Mouse (Mus musculus): Measurements from ENCODE around the gene Il31. TPM values are rescaled to one million over a fixed set of nuclear protein-coding genes. Genes with fewer than 3 reads are reported as not detected.
A peak's percentile ranks its signal among the peaks of the same experiment; 100 is the strongest.

Il31 gene
- total RNA-seq, 4 experiments from 2014 or later = not detected

DNA sequence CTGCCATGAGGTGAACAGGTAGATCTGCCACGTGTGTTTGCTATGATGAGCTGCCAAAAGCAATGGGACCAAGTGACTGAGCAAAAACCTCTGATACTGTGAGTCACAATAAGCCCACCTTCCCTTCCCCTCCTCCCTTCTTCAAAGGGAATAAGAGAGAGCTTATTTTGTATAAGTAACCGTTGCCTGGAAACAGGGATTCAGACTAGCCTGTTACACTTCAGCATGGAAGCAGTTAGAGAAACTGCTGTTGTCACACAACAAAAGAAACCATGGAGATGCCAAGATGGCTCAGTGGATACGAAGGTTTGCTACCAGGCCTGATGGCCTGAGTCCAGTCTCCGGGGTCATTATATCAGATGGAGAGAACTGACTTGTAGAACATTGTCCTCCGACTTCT lies 15.5 kb downstream of the Il31 start:
- DNase-seq (ENCODE audit: low spot score) = no peak

DNA sequence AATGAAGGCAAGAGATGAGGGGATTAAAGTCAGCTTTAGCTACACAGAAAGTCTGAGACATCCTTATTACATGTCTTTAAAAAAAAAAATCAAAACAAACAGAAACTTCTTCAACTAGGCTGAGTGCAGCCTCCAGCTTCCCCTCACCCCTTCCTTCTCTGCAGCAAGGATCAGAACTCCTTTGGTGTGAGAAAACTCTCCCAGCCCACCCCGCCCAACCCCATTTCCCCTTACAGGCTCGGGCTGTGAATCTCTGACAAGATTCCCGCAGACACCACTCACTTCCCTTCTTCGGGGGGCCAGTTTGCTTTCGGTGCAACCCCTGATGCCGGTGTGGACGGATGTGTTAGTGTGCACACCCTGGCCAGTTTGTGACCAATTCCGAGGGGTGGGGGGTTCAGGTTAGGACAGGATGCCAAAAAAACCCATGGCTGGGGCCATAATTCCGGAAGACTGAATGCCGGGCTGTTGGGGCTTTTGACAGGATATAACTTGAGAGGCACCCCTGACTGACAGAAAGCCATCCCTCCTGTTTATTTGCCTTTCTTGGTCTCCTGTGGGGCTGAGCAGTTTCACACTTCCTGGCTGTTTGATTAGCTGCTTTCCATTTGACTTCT lies 18.4 kb downstream of the Il31 start:
- DNase-seq (ENCODE audit: low spot score) = no peak

DNA sequence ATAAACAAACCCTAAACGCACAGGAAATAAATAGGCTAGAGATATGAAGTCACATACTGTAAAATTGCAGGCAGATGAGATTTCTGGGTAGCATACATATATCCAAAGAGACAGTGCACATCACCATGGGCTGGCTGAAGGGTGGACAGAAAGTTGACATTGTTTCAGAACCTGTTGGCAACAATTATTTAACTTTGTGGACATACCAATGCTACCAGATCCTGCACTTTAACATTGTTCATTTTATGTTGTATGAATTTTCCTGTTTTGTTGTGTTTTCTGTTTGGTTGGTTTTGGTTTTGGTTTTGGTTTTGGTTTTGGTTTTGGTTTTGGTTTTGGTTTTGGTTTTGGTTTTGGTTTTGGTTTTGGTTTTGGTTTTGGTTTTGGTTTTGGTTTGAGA lies 24.7 kb downstream of the Il31 start:
- DNase-seq (ENCODE audit: low spot score) = no peak

DNA sequence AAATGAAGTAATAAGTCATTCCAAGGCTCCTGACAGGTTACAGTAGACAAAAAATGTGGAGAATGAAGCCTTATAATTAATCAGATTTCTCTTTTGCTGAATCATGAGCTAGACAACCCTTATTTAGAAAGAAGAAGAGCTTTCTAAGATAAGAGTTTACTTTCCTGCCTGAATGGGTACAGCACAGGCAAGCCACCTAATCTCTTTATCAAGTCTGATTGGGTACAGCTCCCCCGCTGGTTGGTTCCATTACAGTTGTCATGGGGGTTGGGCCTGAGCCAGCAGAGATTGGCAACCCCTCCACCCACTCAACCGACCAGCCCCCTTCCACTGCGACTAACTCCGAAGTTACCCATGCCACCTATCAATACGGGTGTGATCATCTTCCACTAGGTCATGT lies 27.9 kb downstream of the Il31 start:
- DNase-seq (ENCODE audit: low spot score) = no peak

DNA sequence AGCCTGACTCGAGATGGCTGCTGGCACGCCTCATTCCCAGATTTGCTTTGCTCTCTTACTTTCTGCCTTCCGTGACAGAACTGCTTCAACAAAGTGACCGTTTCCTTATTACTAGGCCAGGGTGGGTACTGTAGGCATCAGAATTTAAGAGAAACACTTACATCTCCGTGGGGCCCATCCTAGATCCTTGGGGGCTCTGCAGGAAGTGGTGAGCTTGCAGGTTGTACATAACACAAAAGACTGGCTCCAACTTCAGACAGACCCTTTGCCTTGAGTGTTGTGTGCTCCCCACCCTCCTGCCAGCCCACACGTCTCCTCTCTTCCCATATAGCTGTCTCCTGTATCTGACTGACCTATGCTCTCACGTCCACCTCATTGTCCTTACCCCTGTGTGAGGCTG lies 37.4 kb downstream of the Il31 start:
- DNase-seq (ENCODE audit: low spot score) = no peak

DNA sequence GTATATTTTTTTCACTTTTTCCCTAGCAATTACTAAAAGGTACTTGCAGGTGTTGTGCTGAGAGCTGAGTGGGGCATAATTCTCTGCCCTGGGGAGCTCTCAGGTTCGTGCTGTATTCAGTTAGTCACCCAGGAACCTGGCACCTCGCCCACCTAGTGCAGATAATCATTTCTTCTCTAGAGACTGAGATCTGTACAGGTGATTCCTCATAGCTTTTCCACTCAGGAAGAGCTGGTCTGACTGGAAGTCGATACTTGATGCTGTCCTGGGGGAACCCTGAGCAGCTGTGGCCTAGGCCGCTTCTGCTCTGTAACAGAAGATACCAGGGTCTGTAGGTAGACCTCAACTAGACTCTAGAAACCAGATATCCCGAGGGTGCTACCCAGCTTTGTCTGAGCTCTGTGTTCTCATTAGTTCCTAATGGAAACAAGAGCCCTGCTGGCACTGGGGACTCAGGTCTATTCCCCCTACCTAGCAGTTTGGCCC lies 44.4 kb downstream of the Il31 start:
- no peak for DNase-seq (ENCODE audit: low spot score)

DNA sequence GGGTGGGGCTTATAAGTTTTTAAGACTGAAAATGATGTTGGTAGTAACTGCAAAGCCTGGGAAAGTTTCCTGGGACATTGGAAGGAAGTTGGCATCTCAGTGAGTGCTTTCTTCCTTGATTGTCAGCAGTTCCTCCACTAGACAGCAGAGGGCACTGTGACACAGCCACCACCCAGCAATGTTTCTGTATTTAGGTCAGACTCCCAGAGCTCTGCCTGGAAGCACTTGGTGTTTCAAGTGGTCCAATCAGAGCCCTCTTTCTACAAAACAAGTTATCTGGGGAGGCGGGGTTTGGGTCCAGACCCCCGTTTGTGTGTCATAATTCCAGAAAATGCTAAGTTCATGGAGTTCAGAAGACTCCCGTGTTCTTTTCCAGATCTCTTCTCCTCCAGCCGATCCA lies 45.2 kb downstream of the Il31 start:
- DNase-seq (ENCODE audit: low spot score) = peak; percentile 78

DNA sequence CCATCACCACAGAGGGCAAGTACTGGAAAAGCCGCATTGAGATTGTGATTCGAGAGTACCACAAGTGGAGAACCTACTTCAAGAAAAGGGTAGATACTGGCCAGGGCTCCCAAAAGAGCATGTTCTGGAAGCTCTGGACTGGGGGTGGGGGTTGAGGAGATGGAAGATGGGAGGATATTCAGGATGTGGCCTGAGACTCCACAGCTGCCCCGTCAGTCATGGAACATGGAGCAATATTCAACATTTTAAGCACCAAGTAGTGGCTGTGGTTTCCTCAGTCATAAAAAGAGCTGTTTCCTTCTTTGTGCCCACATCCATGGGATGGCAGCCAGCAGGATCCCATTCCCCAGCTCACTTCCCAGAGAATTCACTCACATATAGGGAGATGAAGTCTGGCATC lies 47.0 kb downstream of the Il31 start:
- DNase-seq (ENCODE audit: low spot score) = no peak

DNA sequence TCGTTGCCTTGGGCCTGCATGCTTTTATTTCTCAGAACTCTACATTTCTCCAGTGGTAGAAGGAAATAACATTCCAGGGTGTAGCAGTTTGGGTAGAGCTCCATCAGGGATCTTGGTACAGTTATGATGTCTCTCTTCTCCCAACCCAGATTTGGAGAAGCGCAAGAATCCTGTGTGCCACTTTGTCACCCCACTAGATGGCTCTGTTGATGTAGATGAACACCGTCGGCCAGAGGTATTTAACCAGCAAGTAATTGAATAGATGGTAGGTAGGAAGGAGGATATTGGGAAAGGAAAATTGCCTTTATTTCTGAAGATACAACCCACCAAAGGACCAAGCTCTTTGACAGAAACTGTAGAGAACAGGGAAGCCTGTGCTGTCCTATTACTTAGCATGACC lies 48.6 kb downstream of the Il31 start:
- no peak for DNase-seq (ENCODE audit: low spot score)

DNA sequence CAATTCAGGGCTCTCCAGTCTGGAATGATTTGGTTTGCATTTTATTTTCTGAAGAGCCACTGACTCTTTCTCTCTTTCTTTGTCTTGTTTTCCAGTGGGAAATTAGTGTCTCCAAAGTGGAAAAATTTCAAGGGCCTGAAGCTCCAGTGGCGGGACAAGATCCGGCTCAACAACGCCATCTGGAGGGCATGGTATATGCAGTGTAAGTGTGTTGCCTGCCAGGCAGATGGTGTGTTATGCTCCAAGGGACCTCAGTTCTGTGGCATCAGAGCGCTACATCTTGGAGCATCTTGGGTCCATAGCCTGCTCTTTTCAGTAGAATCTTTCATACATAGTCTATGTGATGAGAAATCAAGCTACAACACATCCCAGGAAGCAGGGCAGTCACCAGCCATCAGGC lies 49.3 kb downstream of the Il31 start:
- DNase-seq (ENCODE audit: low spot score) = no peak

DNA sequence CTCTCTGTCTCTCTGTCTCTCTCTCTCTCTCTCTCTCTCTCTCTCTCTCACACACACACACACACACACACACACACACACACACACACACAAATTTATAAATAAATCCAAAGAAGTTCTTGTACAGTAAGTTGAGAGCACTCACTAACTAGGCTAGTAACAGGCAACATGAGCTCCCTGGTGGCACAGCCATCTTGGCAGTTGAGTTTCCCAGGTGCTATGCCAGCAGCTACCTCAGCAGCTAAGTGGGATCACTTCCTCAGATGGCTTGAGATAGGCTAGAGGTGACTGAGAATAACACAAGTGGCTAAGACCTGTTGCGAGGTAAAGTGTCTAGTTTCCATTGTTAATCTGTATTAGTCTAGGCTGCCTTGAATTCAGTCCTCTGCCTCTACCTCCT lies 50.0 kb downstream of the Il31 start:
- no peak for DNase-seq (ENCODE audit: low spot score)

DNA sequence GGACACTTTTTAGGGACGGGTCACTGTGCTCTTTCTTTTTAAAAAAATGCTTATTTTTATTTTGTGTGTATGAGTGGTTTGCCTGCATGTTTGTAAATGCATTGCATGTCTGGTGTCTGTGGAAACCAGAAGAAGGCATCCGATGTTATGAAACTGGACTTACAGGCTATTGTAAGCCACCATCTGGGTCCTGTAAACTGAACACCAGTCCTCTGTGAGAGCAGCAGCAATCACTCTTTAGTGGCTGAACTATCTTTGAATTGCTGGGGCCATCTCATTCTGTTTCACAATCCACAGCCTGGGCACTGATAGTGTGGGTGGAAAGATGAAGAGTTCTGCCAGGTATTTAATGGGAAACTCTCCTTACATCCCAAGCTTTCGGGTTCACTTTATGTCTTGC lies 50.9 kb downstream of the Il31 start:
- DNase-seq (ENCODE audit: low spot score) = no peak

DNA sequence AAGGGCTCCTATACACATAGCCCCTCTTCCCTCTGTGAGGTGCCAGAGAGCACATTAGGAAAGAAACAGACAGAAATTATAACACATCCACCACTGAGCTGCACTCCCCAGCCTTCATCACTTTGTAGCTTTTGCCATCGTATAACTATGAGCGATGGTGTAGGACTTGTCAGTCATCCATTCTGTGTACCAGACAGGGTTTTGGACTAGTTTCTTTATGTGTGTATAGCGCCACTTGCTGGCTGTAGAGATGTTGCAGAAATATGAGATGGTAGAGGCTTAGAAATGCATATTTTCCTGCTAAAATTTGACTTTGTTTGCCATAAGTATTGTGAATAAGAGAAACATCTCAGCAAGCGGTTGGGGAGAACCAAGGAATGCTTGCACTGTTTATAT lies 52.5 kb downstream of the Il31 start:
- DNase-seq (ENCODE audit: low spot score) = peak; percentile 65

DNA sequence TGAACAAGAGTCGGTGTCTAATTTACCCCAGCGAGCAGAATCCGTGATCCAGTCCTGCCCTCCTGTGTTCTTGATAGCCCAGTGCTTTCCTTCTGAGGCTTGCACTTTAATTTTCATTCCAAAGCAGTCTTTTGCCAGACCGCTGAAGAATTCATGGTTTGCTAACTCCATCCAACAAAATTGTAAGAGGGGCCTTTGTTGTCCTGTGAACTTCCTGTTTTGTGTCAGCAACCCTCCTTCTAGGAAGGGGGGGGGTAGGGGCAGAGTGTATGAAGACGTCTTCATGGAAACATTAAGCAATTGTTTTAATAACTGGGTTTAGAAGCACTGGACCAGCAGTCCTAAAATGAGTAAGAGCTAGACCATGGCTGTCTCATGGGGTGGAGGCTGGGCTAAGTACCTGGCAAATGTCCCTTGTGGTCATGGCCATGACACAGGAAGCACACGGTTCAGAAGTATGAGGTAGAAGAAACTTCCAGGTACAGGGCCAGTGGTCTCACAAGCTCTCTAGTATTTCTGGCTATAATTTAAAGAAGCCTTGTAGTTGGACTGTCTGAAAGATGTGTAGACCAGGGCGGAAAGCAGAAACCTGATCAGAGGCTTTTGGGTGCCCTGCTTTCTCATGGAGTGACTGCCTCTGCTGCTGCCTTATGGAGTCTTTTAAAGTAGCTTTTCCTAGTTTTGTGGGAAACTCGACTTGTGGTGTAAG lies 53.1 kb downstream of the Il31 start:
- DNase-seq (ENCODE audit: low spot score) = peak; percentile 66

DNA sequence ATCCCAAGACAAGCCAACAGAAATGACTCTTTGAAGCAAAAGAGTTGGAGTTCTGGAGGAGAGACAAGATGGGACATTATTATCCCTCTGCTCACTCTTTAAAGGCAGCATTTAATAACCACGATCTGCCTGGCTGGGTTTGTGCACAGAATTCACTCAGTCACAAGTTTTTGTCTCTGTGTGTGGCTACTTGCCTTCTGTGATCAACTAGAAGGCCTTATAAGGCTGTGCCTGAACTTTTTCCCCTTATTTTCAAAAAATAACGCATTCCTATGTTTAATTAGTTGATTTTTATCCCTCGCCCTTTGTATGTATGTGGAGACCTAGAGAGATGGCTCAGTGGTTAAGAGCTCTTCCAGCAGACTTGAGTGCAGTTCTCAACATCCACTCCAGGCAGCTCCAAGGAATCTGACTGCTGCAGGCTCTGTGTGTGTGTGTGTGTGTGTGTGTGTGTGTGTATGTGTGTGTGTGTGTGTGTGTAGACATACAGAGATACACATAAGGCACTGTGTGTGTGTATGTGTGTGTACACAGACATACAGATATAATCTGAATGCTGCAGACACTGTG lies 56.9 kb downstream of the Il31 start:
- DNase-seq (ENCODE audit: low spot score) = no peak

DNA sequence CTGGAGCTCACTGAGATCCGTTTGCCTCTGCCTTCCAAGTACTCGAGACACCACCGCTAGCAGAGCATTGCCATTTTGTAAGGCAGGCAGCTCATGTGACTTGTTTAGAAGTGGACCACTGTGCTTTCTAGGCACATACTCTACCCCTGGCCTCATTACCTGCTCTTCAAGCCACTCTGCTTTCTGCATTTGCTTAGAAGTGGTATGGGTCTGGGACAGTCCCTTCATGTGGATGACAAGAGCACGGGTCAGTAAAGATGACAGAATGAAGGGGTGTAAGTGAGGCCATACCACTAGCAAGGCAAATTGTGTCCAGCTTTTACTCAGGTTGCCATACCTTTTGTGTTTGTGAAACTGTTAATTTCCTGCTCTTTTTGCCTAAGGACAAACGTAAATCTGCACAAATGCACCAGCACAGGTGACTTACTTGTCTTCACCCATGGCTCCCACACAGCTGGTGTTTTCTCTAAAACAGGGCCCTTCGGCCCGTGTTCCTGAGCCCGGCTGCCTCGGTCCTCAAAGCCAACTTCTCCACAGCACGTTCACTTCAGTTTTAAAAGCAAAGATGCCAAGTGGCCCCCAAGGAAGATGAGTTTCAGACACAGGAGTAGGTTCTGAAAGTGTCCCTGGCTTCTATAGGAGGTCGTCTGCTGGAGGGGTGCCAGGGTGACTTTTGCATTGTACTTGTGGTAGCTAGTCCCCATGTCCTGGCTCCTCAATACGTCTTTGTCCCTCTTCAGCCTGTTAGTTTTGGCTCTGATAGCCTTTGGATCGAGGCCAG lies 57.6 kb downstream of the Il31 start:
- DNase-seq (ENCODE audit: low spot score) = peak; percentile 86

Small RNA genes lying within 50 kb of the gene (microRNA-seq; reads per million reads assigned to microRNA genes)
- 2.2 reads per million for gene Mir7647

Other genes with a start within 250 kb of the Il31 start
- under 1 TPM; 0.65 to 0.82 (median 0.73) TPM for gene Wdr66, start 237.4 kb downstream of the Il31 start, total RNA-seq (2022)
- gene Bcl7a, start 145.7 kb downstream of the Il31 start, total RNA-seq (2022) = 10 to 100 TPM in 1 of 4 experiments, 1 to 10 TPM in 3; 8.7 to 12.5 (median 9.4) TPM
- 10 to 100 TPM; 23.4 to 30.6 (median 27.3) TPM for gene Mlxip, start 94.7 kb downstream of the Il31 start, total RNA-seq (2022)
- gene Lrrc43, start 184 bp downstream of the Il31 start, total RNA-seq (2022) = not detected
- gene B3gnt4, start 21.0 kb upstream of the Il31 start, total RNA-seq (2022) = not detected
- 10 to 100 TPM; 68.8 to 72.1 (median 70.7) TPM for gene Diablo, start 34.7 kb upstream of the Il31 start, total RNA-seq (2022)
- gene Gm49027, start 36.0 kb upstream of the Il31 start, total RNA-seq (2022) = under 1 TPM in 2 of 4 experiments, not detected in 2; 0.19 to 0.35 TPM
- 10 to 100 TPM; 25.5 to 37.2 (median 28.6) TPM for gene Vps33a, start 83.5 kb upstream of the Il31 start, total RNA-seq (2022)
- gene Clip1, start 195.1 kb upstream of the Il31 start, total RNA-seq (2022) = 100 to 1,000 TPM; 213 to 261 (median 228) TPM
- gene Zcchc8, start 231.6 kb upstream of the Il31 start, total RNA-seq (2022) = 10 to 100 TPM; 18.3 to 22.5 (median 20.3) TPM